Mouse (Mus musculus) lung, postnatal 14 days (tissue): ENCODE data around the gene Pnp2.
"Not testable (repeated sequence)": the region's sequence is repeated elsewhere in the genome, so short reads cannot be mapped to it uniquely, and the experiment has no call there.

Experiments used
- DNase-seq: peaks from one replicate; pipeline ENCODE4 v3.0.0; 2021

Pnp2 gene

DNA sequence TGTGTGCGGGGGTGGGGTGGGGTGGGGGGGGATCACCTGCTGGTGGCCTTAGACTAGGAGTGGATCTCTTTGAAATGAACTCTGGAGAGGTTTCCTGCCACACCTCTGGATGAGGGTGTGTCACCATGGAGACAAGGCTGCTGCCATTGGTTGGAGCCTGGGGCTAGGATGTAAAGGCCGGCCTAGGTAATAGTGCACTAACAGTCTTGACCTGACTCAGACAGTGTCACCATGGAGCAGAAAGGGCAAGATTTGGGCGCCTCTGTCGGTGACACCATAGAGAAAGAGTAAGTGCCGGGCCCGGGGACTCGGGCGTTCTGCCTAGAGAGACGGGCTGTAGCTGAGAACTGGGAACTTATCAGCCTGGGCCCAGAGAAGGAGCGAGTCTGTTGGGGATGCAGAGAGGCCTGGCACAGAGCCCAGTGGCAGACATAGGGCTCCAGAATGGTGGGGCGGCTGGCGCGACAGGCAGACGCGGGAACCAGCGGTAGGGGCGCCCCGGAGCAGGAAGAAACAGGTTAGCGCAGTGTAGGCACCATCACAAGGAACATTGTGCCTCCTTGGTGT, at the start of gene Pnp2:
Gene Pnp2, plus strand, starts transcription at position 51 of the 567 bp plus-strand sequence.
- peak; percentile 61 for DNase-seq

DNA sequence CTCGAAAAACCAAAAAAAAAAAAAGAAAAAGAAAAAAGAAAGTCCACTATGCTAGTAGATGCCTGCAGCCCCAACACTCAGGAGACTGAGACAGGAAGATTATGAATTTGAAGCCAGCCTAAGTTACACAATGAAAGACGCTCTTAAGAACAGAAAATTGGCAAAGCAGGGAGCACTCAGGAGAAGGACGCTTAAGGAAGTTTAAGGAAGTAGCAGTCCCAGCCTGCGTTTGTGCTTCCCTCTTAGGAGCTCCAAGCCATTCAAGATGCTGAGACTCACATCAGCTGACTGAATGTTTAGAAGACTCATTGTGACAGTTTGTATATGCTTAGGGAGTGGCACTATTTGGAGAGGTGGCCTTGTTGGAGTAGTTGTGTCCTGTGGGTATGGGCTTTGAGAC, 47.7 kb upstream of the Pnp2 start:
- DNase-seq: no peak

DNA sequence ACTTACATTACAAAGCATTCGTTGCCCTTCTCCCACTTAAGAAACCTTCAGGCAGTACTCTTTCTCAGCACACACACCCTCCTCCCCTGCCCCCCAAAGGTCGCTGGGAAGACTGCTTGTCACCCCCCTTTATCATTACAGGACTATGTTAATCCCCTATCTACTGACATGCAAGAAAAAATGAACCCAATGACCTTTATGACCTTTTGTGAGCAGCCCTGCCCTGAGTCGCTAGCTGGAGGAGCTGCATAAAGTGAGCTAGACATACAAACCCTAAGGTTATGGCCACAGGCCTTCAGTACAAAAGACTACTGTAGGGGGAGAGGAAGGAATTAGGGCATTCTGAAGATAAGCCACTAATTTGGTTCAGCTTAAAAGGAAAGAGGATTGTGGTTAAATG, 44.4 kb upstream of the Pnp2 start:
- DNase-seq: no peak

DNA sequence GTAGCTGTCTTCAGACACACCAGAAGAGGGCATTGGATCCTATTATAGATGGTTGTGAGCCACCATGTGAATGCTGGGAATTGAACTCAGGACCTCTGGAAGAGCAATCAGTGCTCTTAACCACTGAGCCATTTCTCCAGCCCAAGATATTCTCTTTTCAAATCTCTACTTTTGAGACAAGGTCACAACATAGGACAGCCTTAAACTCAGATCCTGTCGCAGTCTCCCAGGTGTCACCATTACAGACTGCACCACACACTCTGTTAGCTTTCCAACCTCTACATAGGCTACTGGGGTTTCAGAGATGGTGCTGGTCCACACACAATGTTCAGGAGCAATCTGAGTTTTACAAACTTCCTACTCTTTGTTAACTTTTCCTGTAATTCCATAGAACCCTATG, 32.4 kb upstream of the Pnp2 start:
- not testable (repeated sequence) for DNase-seq

DNA sequence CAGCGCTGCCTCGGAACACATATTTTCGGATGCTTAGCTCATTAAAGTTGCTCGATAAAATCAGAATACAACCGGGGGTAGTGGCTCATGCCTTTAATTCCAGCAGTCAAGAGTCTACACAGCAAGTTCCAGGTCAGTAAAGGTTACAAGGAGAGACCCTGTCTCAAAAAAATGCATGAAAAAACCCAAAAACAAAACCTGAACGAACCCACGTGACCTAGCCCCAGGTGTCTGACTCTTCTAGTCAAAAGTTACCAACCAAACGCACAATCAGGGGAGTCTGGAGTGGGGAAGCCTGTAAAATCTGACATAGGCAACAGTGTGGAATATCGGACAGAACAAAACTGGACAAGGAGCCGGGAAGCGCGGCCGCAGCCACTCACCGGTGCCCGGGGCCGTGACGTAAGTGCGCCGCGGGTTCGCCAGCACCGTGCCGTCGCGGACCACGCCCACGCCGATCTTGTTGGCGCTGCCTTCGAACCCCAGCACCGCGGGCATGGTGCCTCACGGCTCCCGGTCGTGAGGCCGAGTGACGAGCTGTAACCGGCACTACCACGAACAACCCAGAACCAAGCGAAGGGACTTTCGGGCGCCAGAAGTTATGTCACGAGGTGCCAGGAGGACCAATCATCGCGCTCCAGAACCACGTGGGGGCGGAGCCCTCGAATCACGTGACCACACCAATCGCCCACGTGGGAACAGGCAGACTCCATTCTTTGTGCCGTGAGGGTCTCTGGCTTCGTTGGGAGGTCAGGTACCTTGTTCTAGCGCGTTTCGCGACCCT, 31.3 kb upstream of the Pnp2 start, which contains the start of the genes Osgep and Apex1:
Gene Osgep, minus strand, starts transcription at position 613 of the 784 bp plus-strand sequence.
Gene Apex1, plus strand, starts transcription at position 688 of the 784 bp plus-strand sequence.
- peak; percentile 97 for DNase-seq

DNA sequence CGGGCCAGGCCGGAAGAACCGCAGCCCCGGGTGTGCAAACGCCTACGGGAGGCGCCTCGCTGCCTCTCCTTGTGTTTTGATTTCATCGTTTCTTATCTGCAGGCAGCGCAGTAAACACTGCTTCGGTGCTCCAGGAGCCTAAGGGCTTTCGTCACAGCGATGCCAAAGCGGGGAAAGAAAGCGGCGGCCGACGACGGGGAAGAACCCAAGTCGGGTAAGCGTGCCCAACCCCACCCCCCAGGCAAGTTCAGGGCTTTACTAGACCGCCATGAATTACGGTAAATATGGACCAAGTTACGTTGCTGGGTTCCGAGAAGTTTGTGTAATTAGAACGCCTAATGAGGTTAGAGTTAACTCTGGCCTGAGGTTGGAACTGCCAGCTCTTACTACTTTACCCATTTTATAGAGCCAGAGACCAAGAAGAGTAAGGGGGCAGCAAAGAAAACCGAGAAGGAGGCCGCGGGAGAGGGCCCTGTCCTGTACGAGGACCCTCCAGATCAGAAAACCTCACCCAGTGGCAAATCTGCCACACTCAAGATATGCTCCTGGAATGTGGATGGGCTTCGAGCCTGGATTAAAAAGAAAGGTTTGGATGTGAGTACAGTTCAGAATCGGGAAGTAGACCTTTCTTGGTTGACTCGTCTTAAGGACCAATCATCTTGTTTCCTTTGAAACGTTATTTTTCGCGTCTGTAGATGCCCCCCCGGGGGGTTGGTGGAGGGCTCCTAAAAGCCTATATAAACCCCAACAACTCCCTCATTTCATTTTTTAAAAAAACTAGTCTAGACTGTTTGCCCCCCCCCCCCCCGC, 30.5 kb upstream of the Pnp2 start:
- DNase-seq: no peak

DNA sequence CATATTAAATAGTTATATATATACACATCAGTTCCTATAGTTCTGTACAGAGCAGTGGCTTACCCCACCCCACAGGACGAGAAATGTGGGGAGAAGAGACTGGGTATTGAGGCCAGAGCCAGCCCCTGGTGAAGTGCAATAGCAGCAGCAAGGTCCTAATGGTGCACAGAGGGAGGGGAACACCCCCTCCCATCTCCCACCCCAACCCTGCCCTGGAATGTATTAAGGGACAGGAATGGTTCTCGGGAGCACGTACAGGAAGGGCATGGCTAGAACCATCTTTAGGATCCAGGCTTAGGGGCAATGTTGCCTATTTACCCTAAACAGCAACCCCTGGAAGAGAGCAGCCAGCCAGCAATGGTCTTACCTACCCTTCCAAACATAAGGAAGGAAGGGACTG, 28.4 kb upstream of the Pnp2 start:
- DNase-seq: no peak

DNA sequence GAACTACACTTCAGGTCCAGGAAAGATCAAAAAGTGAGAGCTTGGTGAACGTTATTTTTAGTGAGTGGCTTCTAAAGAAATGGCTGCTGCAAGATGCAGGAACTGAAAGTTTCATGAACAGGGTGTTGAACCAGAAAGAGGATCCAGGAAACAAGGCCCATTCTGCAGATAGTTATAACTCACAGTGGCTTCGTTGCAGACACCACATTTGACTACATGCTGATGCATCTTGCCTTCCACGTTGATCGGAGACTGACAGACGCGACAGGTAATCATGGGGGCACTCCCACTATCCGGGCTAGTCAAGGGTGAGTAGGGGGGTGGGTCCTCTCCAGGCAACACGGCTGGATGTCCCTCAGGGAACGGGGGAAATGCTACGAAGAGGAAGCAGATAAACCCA, 25.8 kb upstream of the Pnp2 start:
- DNase-seq: no peak

DNA sequence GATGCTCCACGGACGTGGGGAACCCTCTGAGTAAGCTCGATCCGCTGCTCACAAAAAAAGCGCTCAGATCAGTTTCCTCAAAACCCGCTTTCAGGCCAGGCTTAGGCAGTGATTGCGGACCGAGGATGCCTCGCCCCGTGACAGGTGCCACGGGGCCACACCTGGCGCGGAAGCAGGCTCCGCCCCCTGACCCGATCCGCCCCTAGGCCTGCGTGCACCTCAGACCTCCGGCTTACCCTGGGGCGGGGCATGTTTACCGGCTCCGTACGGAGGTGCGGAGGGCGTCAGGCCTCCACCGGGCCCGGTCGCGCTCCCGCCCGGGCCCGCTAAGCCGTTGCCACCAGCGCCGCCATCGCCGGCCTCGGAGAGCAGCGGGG, 25.4 kb upstream of the Pnp2 start:
- DNase-seq: peak; percentile 54

DNA sequence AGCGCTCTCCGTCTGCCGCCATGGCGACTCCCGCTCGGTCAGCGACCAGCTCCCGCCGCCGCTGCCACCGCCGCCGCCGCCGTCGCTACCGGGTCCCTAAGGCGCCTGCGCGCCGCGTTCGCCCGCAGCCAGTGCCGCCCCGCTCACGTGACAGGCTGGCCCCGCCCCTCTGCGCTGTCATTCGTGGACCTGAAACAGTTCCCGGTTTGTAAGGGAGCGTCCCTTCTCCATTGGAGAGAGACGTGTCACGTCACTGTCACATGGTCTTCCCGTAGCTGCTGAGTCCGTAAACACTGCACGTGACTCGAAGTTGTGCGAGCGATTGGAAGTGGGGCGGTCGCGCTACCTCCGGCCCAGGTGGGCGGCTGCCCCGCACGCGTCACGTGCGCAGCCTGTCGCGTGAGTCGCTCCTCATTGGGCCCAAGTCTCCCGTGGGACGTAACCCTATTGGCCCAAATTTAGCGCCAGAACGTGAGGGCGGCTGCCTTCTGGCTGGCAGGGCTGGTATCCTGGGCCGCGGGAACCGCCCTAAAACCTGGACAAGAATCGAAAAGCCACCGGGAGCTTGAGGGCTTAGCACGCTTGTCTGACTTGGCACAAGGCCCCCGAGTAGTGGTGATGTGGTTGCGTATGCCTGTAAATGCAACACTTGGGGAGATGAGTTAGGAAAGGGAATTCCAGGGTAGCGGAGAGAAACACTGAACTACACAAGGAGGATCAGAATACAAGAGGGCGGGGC, 24.9 kb upstream of the Pnp2 start, which contains the start of the genes Pip4p1 and Pnp:
Gene Pip4p1, minus strand, starts transcription at position 103 of the 739 bp plus-strand sequence.
Gene Pnp, plus strand, starts transcription at position 329 of the 739 bp plus-strand sequence.
- DNase-seq: peak; percentile 99

DNA sequence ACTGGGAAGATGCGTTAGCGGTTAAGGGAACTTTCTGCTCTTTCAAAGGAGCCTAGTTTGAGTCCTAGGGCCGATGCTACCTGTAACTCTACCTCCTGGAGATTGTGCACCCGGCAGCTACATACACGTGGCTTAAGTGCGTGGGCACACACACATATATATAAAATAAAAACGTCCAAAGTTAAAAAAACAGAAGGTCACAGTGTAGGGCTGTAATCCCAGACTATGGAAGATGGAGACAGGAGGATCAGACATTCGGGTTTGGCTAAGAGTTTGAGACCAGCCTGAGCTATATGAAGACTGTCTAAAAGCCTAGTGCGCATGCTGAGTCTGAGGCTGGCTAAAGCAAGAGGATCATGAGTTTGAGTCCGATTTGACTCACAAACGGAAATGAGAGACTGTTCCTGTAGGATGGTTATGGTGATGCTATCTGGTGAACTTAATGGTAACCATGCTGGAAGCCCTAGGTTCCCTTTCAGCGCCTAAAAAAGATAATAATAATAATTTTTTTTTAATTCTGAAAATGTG, 24.2 kb upstream of the Pnp2 start:
- no peak for DNase-seq

DNA sequence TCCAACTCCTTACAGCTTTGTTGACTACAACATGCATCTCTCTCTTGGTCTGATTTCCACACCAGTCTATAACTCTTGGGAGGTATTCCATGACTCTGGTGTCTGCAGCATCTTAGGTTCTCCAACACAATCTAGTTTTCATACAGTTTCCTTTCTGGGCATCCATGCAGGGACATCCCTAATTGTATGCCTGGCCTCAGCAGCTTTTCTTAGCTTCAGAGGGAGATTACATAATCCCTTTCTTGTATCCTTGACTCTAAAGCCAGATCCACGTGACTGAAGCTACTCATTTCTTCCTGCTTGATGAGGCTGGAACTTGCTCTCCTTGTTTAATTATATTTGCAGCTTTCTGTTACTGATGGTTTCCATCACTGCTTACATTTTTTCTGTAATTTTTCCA, 19.1 kb upstream of the Pnp2 start:
- no peak for DNase-seq

DNA sequence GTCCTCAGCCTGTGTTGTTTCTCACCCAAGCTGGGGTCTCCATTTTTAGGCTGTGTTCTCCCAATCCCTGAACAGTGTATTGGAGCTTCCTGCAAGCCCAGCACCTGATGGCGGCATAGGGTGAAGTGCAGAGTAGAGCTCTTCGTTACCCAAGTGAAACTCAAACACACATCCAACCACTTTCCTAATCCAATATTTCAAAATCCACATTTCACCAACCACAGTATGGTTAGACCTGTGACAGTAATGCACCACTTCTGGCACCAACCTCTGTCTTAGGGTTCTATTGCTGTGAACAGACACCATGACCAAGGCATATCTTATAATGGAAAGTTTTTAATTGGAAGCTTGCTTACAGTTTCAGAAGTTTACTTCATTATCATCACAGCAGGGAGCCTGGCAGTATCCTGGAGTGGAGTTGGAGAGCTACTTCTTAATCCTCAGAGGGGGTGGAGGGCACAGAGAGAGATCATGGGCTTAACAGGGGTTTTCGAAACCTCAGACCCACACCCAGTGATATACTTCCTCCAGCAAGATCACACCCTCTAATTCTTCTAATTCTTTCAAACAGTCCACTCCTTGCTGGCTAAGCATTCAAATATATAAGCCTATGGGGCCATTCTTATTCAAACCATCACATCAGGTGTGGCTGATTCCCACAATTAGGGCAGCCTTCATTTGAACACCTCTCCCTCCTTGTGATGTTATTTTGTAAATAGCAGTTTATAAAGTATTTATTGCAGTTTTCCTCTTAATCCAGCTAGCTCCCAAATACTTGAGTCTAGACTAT, 17.5 kb upstream of the Pnp2 start:
- DNase-seq: no peak

DNA sequence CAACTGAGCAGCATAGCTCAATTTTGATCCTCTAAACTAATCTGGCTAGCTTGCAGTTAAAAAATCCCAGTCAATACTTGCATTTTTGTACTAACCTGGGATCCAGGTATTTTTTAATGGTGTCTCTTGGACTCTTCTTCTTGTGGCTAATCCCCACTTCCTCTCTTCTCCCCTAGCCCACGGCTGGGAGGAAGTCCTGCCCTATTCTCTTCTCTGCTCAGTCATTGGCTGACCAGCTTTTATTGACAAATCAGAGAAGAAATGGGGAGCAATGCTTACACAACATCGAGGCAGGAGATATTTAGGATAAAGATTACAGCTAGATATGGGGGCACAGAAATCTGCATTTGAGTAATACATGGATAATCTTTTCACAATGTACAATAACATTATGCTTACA, 16.9 kb upstream of the Pnp2 start:
- no peak for DNase-seq

DNA sequence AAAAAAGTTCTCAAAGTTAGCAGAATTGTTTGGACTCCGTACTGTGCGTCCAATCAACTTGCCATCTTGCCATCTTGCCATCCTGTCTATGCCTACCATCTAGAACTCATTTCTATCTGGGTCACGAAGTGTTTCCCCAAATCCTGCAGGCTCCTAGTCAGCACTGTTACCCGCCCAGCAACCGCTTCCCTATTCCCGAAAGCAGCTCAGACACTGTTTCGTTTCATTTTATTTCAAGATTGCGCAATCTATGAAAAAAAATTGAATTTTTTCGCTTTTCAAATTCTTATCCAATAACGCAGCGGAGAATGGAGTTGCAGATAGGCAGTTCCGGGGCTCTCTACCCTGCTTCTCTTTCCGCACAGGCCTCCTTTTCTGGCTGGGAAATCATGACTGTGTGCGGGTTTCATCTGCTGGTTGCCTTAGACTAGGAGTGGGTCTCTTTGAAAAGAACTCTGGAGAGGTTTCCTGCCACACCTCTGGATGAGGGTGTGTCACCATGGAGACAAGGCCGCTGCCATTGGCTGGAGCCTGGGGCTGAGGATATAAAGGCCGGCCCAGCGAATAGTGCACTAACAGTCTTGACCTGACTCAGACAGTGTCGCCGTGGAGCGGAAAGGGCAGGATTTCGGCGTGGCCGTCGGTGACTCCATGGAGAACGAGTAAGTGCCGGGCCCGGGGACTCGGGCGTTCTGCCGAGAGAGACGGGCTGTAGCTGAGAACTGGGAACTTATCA, 11.7 kb upstream of the Pnp2 start, which contains the start of gene Gm49342:
Gene Gm49342, plus strand, starts transcription at position 586 of the 736 bp plus-strand sequence.
- peak; percentile 97 for DNase-seq

DNA sequence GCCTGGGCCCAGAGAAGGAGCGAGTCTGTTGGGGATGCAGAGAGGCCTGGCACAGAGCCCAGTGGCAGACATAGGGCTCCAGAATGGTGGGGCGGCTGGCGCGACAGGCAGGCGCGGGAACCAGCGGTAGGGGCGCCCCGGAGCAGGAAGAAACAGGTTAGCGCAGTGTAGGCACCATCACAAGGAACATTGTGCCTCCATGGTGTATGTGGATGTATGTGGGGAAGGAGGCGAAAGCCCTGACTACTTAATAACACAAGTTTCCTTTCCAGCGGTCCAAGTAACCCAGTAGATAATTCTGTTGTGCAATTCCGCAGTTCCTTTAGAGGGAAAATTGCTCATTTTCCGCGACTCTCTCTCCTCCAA, 11.1 kb upstream of the Pnp2 start:
- DNase-seq: not testable (repeated sequence)

DNA sequence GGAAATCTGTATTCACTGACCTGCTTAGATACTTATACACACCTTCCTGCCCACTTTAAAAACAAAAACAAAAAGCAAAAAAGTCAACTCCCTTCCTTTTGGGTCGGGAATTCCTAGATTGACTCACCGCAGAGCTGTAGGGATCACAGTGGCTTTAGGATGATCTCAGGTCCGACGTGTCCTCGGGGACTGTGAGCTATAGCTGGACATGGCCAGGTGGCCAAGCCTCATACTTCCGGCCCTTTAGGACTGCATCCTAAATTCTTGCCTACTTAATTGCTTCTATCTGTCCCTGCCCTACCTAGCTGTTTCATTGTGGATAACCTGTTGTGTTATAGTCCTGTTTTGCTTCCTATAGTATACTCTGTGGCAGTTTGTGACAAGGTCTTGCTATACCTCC, 10.7 kb upstream of the Pnp2 start:
- not testable (repeated sequence) for DNase-seq

DNA sequence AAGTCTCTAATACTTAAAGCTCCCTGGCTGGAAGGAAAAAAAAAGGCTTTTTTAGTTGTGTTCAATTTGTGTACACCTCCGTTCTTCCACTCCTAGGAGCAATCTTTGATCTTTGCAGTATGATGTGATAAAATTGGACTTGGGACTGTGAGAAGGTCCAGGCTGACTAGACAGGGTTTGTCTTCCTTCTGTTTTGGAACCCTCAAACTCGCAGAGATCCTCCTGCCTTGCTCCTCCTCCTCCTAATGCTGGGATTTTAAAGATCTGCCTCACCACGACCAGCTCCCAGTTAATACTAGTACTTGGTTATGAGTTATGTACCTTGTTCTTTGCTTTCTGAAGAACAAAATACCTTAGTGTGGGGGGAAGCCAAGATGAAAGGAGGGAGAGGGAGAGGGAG, 10.3 kb upstream of the Pnp2 start:
- not testable (repeated sequence) for DNase-seq

DNA sequence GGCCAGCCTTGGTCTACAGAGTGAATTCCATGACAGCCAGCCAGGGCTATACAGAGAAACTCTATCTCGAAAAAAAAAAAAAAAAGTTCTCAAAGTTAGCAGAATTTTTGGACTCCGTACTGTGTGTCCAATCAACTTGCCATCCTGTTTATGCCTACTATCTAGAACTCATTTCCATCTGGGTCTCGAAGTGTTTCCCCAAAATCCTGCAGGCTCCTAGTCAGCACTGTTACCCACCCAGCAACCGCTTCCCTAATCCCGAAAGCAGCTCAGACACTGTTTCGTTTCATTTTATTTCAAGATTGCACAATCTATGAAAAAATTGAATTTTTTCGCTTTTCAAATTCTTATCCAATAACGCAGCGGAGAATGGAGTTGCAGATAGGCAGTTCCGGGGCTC, 305 bp upstream of the Pnp2 start:
- no peak for DNase-seq

DNA sequence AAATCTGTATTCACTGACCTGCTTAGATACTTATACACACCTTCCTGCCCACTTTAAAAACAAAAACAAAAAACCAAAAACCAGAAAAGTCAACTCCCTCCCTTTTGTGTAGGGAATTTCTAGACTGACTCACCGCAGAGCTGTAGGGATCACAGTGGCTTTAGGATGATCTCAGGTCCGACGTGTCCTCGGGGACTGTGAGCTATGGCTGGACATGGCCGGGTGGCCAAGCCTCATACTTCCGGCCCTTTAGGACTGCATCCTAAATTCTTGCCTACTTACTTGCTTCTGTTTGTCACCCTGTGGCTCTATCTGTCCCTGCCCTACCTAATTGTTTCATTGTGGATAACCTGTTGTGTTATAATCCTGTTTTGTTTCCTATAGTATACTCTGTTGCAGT, 932 bp downstream of the Pnp2 start:
- DNase-seq: not testable (repeated sequence)

DNA sequence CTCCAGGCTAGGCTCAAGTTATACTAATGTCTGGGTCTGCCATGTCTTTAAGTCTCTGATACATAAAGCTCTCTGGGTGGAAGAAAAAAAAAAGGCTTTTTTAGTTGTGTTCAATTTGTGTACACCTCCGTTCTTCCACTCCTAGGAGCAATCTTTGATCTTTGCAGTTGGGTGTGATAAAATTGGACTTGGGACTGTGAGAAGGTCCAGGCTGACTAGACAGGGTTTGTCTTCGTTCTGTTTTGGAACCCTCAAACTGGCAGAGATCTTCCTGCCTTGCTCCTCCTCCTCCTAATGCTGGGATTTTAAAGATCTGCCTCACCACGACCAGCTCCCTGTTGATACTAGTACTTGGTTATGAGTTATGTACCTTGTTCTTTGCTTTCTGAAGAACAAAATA, 1.4 kb downstream of the Pnp2 start:
- DNase-seq: not testable (repeated sequence)
